Mouse (Mus musculus): ENCODE measurements around the gene Nme2. TPM values are rescaled to one million over a fixed set of nuclear protein-coding genes. Genes with fewer than 3 reads are reported as not detected.

Nme2 gene
- polyA plus RNA-seq, 1 experiment from 2014 or later = 348 TPM

DNA sequence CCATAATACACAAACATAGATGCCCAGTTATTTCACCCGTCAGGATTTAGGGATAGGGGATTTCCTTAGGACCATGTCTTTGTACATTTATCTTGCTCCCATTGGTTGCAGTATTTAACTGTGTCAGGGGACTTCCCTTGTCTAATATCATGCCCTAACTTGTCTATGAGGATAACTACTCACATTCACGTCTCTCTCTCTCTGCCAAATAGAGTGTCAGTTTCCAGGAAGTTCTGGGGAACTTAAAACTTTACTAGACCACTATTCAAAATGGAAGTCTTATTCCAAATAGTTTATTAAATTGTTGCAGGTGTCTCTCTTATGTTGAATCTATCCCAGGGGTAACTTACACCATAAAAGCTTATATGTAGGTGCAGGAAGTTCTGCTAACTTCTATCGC, 44.5 kb downstream of the Nme2 start:
- ATAC-seq = no peak
- 90% methylated on average over 3 of the region's 3 CpGs for WGBS
- H3K36me3 ChIP-seq = peaks cover 8% of the 10 kb centered on the region; the same call in 1 of the 2 replicates

DNA sequence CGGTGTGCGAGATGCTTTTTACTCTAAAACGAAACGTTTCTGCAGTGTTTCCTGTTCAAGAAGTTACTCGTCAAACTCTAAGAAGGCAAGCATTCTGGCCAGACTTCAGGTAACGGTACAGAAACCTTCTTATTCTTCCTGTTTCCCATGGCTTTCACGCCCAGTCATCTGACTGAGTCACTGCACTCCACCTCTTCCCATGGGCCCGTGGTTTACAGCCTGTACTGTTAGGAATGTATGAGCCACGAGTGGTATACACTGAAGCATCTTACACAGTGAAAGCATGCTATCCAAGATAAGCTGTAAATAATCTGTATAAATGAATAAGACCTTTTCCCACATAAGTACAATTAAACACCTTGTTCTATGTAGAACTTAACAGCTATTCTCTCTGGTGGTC, 47.2 kb downstream of the Nme2 start:
- no peaks in the 10 kb centered on the region for H3K4me1 ChIP-seq (replicated peaks)
- no peak overlapping the region for H3K4me2 ChIP-seq (replicated peaks)
- ATAC-seq = no peak
- H3K9me3 ChIP-seq = no peaks in the 10 kb centered on the region
- H3K27me3 ChIP-seq (replicated peaks) = no peaks in the 10 kb centered on the region
- WGBS = 83% methylated on average over 9 of the region's 9 CpGs
- H3K36me3 ChIP-seq = peaks cover 8% of the 10 kb centered on the region; the same call in 1 of the 2 replicates
- no peak overlapping the region for H3K27ac ChIP-seq
- H3K4me3 ChIP-seq (replicated peaks) = no peak overlapping the region
- no peak overlapping the region for H3K9ac ChIP-seq

More for the DNA sequence above, 44.5 kb downstream of the Nme2 start:
- Histone ChIP-seq H3K4me1 (replicated peaks) (no peaks in the 10 kb centered on the region), H3K4me2 (replicated peaks) (no peak overlapping the region), H3K9me3 (no peaks in the 10 kb centered on the region), H3K27me3 (replicated peaks) (no peaks in the 10 kb centered on the region), H3K4me3 (replicated peaks) (no peak overlapping the region), H3K9ac (no peak overlapping the region), H3K27ac (no peak overlapping the region)

DNA sequence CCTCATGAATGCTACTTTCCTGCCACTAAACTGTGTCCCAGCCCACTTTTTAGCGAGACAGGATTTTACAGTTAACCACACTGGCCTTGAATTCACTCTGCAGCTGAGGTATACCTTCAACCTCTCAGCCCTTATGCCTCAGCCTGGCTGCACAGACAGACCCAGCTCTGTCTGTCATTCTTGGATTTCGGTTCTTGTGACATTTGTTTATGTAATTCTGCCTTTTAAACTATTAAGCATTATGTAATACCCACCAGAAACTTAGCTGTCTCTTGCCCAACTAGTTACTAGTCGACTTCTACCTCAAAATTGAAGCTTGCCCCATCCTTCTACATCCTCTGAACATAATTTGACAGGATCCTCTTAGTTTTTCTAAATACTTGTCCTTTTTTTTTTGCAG, 48.2 kb downstream of the Nme2 start:
- 67% methylated on average over 3 of the region's 3 CpGs for WGBS
- H3K9ac ChIP-seq = no peak overlapping the region
- H3K27me3 ChIP-seq (replicated peaks) = no peaks in the 10 kb centered on the region
- no peak overlapping the region for H3K4me2 ChIP-seq (replicated peaks)
- no peaks in the 10 kb centered on the region for H3K9me3 ChIP-seq
- ATAC-seq = no peak
- H3K27ac ChIP-seq = no peak overlapping the region
- no peaks in the 10 kb centered on the region for H3K4me1 ChIP-seq (replicated peaks)
- H3K36me3 ChIP-seq = peaks cover 5% of the 10 kb centered on the region; the same call in 1 of the 2 replicates
- no peak overlapping the region for H3K4me3 ChIP-seq (replicated peaks)

DNA sequence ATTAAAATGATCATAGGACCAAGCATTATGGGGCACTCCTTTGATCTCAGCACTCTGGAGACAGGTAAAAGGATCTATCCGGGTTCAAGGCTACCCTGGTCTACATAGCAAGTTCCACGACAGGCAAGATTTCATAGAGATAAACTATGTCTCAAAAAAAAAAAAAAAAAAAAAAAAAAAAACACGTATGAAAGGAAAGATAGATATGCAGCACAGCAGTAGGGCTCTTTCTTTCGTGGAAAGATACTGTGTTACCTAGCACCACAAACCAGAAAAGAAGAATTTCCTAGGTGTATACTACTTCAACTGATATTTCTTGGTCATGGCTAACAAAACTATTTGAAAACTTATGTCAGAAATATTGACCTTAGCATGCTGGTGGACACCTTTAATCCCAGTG, 49.2 kb downstream of the Nme2 start:
- Histone ChIP-seq H3K9ac (no peak overlapping the region), H3K4me3 (replicated peaks) (no peak overlapping the region), H3K27me3 (replicated peaks) (no peaks in the 10 kb centered on the region), H3K4me2 (replicated peaks) (no peak overlapping the region), H3K4me1 (replicated peaks) (no peaks in the 10 kb centered on the region), H3K9me3 (no peaks in the 10 kb centered on the region), H3K36me3 (peaks cover 5% of the 10 kb centered on the region; the same call in 1 of the 2 replicates), H3K27ac (no peak overlapping the region)
- WGBS = 88% methylated on average over 4 of the region's 4 CpGs
- ATAC-seq = no peak

Other genes with a start within 250 kb of the Nme2 start
- 26.3 and 30.2 TPM in 2 replicates for gene Utp18, start 70.5 kb downstream of the Nme2 start, polyA plus RNA-seq (2015; fragmentation: Nextera tagmentation; extraction: Ambion mirVana)
- 21.7 and 24.2 TPM in 2 replicates for gene Mbtd1, start 70.4 kb downstream of the Nme2 start, polyA plus RNA-seq (2015; fragmentation: Nextera tagmentation; extraction: Ambion mirVana)
- gene Gm20390, start 12.0 kb upstream of the Nme2 start, polyA plus RNA-seq (2015; fragmentation: Nextera tagmentation; extraction: Ambion mirVana) = 432 and 477 TPM in 2 replicates
- 162 and 174 TPM in 2 replicates for gene Nme1, start 12.3 kb upstream of the Nme2 start, polyA plus RNA-seq (2015; fragmentation: Nextera tagmentation; extraction: Ambion mirVana)
- 30.7 and 31.5 TPM in 2 replicates for gene Spag9, start 39.8 kb upstream of the Nme2 start, polyA plus RNA-seq (2015; fragmentation: Nextera tagmentation; extraction: Ambion mirVana)